ENCODE assay signal across 26 mouse cellular contexts in the genomic region with DNA sequence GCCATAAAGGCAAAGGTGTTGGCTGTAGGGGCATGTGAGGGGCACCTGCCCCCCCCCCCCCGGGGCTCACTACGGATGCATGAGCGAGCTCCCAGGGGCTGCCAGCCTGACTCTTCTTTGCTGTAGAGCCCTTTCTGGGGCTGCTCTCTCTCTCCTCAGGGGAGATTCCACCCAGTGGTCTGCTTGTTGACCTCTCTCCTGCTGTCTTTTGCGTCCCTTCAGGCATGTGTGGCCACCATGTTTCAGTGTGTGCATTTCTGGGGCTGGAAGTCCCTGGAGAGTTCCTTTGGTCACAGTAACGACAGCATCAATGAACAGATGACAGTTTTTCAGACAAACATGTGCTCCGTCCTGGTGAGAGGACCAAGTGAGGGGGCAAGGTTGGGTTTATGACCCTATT. TPM values are rescaled to one million over a fixed set of nuclear protein-coding genes. Genes with fewer than 3 reads are reported as not detected.
"Had no signal": no experiment of that assay in that cellular context is flagged by ENCODE, and none has a peak within 500 bp of the region (broad histone marks: within the 10 kb centered on the region; RNA-seq: fewer than 3 reads in every experiment).

No protein-coding gene starts in this region.

- H3K27me3 ChIP-seq: limb, embryonic 13.5 days; liver, embryonic 12.5 days; liver, embryonic 15.5 days; lung, embryonic 15.5 days; midbrain, embryonic 15.5 days; neural tube, embryonic 12.5 days; neural tube, embryonic 15.5 days; stomach, embryonic 15.5 days had no signal

- DNase-seq: kidney, adult 11 months; kidney, adult 9 months; layer of hippocampus, adult 9-11 months; liver; lung, adult 18-20 months; lung, postnatal 10 days; lung, postnatal 36 days; right cerebral cortex, postnatal 25 days; thymus, postnatal 36 days had no signal

- H3K4me3 ChIP-seq: layer of hippocampus, adult 2 months; limb, embryonic 10.5 days; limb, embryonic 13.5 days; liver, embryonic 12.5 days; liver, embryonic 15.5 days; lung, embryonic 15.5 days; megakaryocyte, embryonic 14.5 days; midbrain, embryonic 10.5 days; midbrain, embryonic 15.5 days; neural tube, embryonic 12.5 days; neural tube, embryonic 15.5 days; stomach, embryonic 15.5 days had no signal

- H3K27ac ChIP-seq: layer of hippocampus, adult 2 months; limb, embryonic 10.5 days; limb, embryonic 13.5 days; liver, embryonic 12.5 days; liver, embryonic 15.5 days; lung, embryonic 15.5 days; midbrain, embryonic 10.5 days; midbrain, embryonic 15.5 days; neural tube, embryonic 12.5 days; neural tube, embryonic 15.5 days; stomach, embryonic 15.5 days had no signal

- ATAC-seq: liver, embryonic 12.5 days had no signal

- H3K9me3 ChIP-seq: lung, embryonic 15.5 days; stomach, embryonic 15.5 days had no signal

- H3K4me2 ChIP-seq: limb, embryonic 13.5 days; liver, embryonic 12.5 days; liver, embryonic 15.5 days; lung, embryonic 15.5 days; midbrain, embryonic 15.5 days; neural tube, embryonic 12.5 days; neural tube, embryonic 15.5 days; stomach, embryonic 15.5 days had no signal

- H3K4me1 ChIP-seq: limb, embryonic 10.5 days; lung, embryonic 15.5 days; midbrain, embryonic 10.5 days; midbrain, embryonic 15.5 days had no signal

- H3K9ac ChIP-seq: limb, embryonic 13.5 days; liver, embryonic 12.5 days; liver, embryonic 15.5 days; lung, embryonic 15.5 days; midbrain, embryonic 15.5 days; neural tube, embryonic 12.5 days; neural tube, embryonic 15.5 days; stomach, embryonic 15.5 days had no signal

RNA-seq across cellular contexts. Expression of gene Trpm8, which starts 19.1 kb away (rescaled TPM):
- polyA plus RNA-seq: kidney, embryonic 16.5 days; large intestine, adult 2 months; limb, embryonic 10.5 days; limb, embryonic 13.5 days; liver, embryonic 12.5 days; liver, embryonic 15.5 days; midbrain, embryonic 10.5 days; neural tube, embryonic 12.5 days; stomach, embryonic 15.5 days had no signal

RNA-seq across cellular contexts. Expression of gene Ugt1a1, which starts 46.6 kb away (rescaled TPM):
- total RNA-seq: layer of hippocampus, adult 2 months; layer of hippocampus, postnatal 25 days; left cerebral cortex, adult 18-20 months; left cerebral cortex, postnatal 25 days had no signal
- polyA plus RNA-seq: limb, embryonic 10.5 days; liver, embryonic 12.5 days; midbrain, embryonic 10.5 days; midbrain, embryonic 15.5 days; neural tube, embryonic 12.5 days; neural tube, embryonic 15.5 days had no signal
